Mouse (Mus musculus): ENCODE measurements around the gene Cd200r4. TPM values are rescaled to one million over a fixed set of nuclear protein-coding genes. Genes with fewer than 3 reads are reported as not detected.
"Not testable (repeated sequence)": the region's sequence is repeated elsewhere in the genome, so short reads cannot be mapped to it uniquely, and the experiment has no call there.

Gene Cd200r4
- total and polyA plus RNA-seq, 2 experiments from 2014 or later = not detected

- H3K36me3 ChIP-seq (replicated peaks; ENCODE audit: control insufficient read depth, insufficient read depth, low read length) = no peaks in the 10 kb centered on the region
- H3K27ac ChIP-seq (ENCODE audit: low read depth) = no peak overlapping the region
- no peaks in the 10 kb centered on the region for H3K27me3 ChIP-seq (ENCODE audit: control insufficient read depth, insufficient read depth, low read length)
- H3K9me3 ChIP-seq (replicated peaks; ENCODE audit: control insufficient read depth, low read length) = no peaks in the 10 kb centered on the region
- TF ChIP-seq CTCF (IDR thresholded peaks at IDR 0.05; ENCODE audit: low read depth) = no peak
- TF ChIP-seq EP300 (IDR thresholded peaks at IDR 0.05; ENCODE audit: low read depth) = no peak
- 70% methylated on average over 4 of the region's 4 CpGs for WGBS
- H3K9ac ChIP-seq (replicated peaks; ENCODE audit: low read depth, low read length) = no peak overlapping the region
- DNase-seq (ENCODE audit: low spot score) (no peak), ATAC-seq (ENCODE audit: insufficient read depth, low read depth) (no peak)
- no peak overlapping the region for H3K4me2 ChIP-seq (ENCODE audit: low read depth, low read length)
- H3K4me1 ChIP-seq (ENCODE audit: control insufficient read depth, insufficient read depth) = no peaks in the 10 kb centered on the region
- H3K4me3 ChIP-seq (ENCODE audit: low read depth, low read length) = no peak overlapping the region
Measured at GRCm38 (mm10) chr16:44780751-44781150, 30.8 kb upstream of the Cd200r4 start.

- H3K4me3 ChIP-seq (ENCODE audit: low read depth, low read length) = no peak overlapping the region
- no peaks in the 10 kb centered on the region for H3K4me1 ChIP-seq (ENCODE audit: control insufficient read depth, insufficient read depth)
- H3K36me3 ChIP-seq (replicated peaks; ENCODE audit: control insufficient read depth, insufficient read depth, low read length) = no peaks in the 10 kb centered on the region
- no peaks in the 10 kb centered on the region for H3K27me3 ChIP-seq (ENCODE audit: control insufficient read depth, insufficient read depth, low read length)
- H3K27ac ChIP-seq (ENCODE audit: low read depth) = no peak overlapping the region
- H3K9ac ChIP-seq (replicated peaks; ENCODE audit: low read depth, low read length) = no peak overlapping the region
- no peaks in the 10 kb centered on the region for H3K9me3 ChIP-seq (replicated peaks; ENCODE audit: control insufficient read depth, low read length)
- no peak for TF ChIP-seq CTCF (IDR thresholded peaks at IDR 0.05; ENCODE audit: low read depth)
- no peak for TF ChIP-seq EP300 (IDR thresholded peaks at IDR 0.05; ENCODE audit: low read depth)
- DNase-seq (ENCODE audit: low spot score) (no peak), ATAC-seq (ENCODE audit: insufficient read depth, low read depth) (no peak)
- no peak overlapping the region for H3K4me2 ChIP-seq (ENCODE audit: low read depth, low read length)
- 68% methylated on average over 1 of the region's 1 CpGs for WGBS
Measured at GRCm38 (mm10) chr16:44786934-44787333, 24.6 kb upstream of the Cd200r4 start.

GRCm38 (mm10) chr16:44794416-44794815 is 17.1 kb upstream of the Cd200r4 start:
- H3K9ac ChIP-seq (replicated peaks; ENCODE audit: low read depth, low read length) = no peak overlapping the region
- H3K4me1 ChIP-seq (ENCODE audit: control insufficient read depth, insufficient read depth) = no peaks in the 10 kb centered on the region
- no peak overlapping the region for H3K4me3 ChIP-seq (ENCODE audit: low read depth, low read length)
- no peak for ATAC-seq (ENCODE audit: insufficient read depth, low read depth)
- no peak overlapping the region for H3K4me2 ChIP-seq (ENCODE audit: low read depth, low read length)
- no peaks in the 10 kb centered on the region for H3K36me3 ChIP-seq (replicated peaks; ENCODE audit: control insufficient read depth, insufficient read depth, low read length)
- no peaks in the 10 kb centered on the region for H3K27me3 ChIP-seq (ENCODE audit: control insufficient read depth, insufficient read depth, low read length)
- H3K9me3 ChIP-seq (replicated peaks; ENCODE audit: control insufficient read depth, low read length) = no peaks in the 10 kb centered on the region
- TF ChIP-seq EP300 (IDR thresholded peaks at IDR 0.05; ENCODE audit: low read depth) (no peak), CTCF (IDR thresholded peaks at IDR 0.05; ENCODE audit: low read depth) (no peak)
- no peak for DNase-seq (ENCODE audit: low spot score)
- no peak overlapping the region for H3K27ac ChIP-seq (ENCODE audit: low read depth)

GRCm38 (mm10) chr16:44805976-44806375 is 5.6 kb upstream of the Cd200r4 start:
- no peak for DNase-seq (ENCODE audit: low spot score)
- Histone ChIP-seq H3K4me2 (ENCODE audit: low read depth, low read length) (no peak overlapping the region), H3K9me3 (replicated peaks; ENCODE audit: control insufficient read depth, low read length) (no peaks in the 10 kb centered on the region), H3K27me3 (ENCODE audit: control insufficient read depth, insufficient read depth, low read length) (no peaks in the 10 kb centered on the region), H3K4me1 (ENCODE audit: control insufficient read depth, insufficient read depth) (no peaks in the 10 kb centered on the region), H3K4me3 (ENCODE audit: low read depth, low read length) (no peak overlapping the region), H3K36me3 (replicated peaks; ENCODE audit: control insufficient read depth, insufficient read depth, low read length) (no peaks in the 10 kb centered on the region), H3K27ac (ENCODE audit: low read depth) (no peak overlapping the region), H3K9ac (replicated peaks; ENCODE audit: low read depth, low read length) (no peak overlapping the region)
- TF ChIP-seq CTCF (IDR thresholded peaks at IDR 0.05; ENCODE audit: low read depth) (no peak), EP300 (IDR thresholded peaks at IDR 0.05; ENCODE audit: low read depth) (no peak)
- ATAC-seq (ENCODE audit: insufficient read depth, low read depth) = no peak

GRCm38 (mm10) chr16:44810223-44810622 is 1.3 kb upstream of the Cd200r4 start:
- not testable (repeated sequence) for H3K4me2 ChIP-seq (ENCODE audit: low read depth, low read length); ATAC-seq (ENCODE audit: insufficient read depth, low read depth); H3K27ac ChIP-seq (ENCODE audit: low read depth); H3K9ac ChIP-seq (replicated peaks; ENCODE audit: low read depth, low read length); H3K27me3 ChIP-seq (ENCODE audit: control insufficient read depth, insufficient read depth, low read length); DNase-seq (ENCODE audit: low spot score); H3K36me3 ChIP-seq (replicated peaks; ENCODE audit: control insufficient read depth, insufficient read depth, low read length); H3K4me3 ChIP-seq (ENCODE audit: low read depth, low read length); H3K4me1 ChIP-seq (ENCODE audit: control insufficient read depth, insufficient read depth); H3K9me3 ChIP-seq (replicated peaks; ENCODE audit: control insufficient read depth, low read length)
- 93% methylated on average over 4 of the region's 4 CpGs for WGBS

GRCm38 (mm10) chr16:44812468-44813065 is 1.0 kb downstream of the Cd200r4 start:
- TF ChIP-seq EP300 (IDR thresholded peaks at IDR 0.05; ENCODE audit: low read depth) = no peak
- TF ChIP-seq CTCF (IDR thresholded peaks at IDR 0.05; ENCODE audit: low read depth) = no peak
- WGBS = 71% methylated on average over 6 of the region's 6 CpGs
- DNase-seq (ENCODE audit: low spot score) (no peak), ATAC-seq (ENCODE audit: insufficient read depth, low read depth) (no peak)
- H3K9me3 ChIP-seq (replicated peaks; ENCODE audit: control insufficient read depth, low read length) = no peaks in the 10 kb centered on the region
- H3K4me3 ChIP-seq (ENCODE audit: low read depth, low read length) = no peak overlapping the region
- no peak overlapping the region for H3K9ac ChIP-seq (replicated peaks; ENCODE audit: low read depth, low read length)
- no peak overlapping the region for H3K27ac ChIP-seq (ENCODE audit: low read depth)
- no peaks in the 10 kb centered on the region for H3K36me3 ChIP-seq (replicated peaks; ENCODE audit: control insufficient read depth, insufficient read depth, low read length)
- no peak overlapping the region for H3K4me2 ChIP-seq (ENCODE audit: low read depth, low read length)
- no peaks in the 10 kb centered on the region for H3K4me1 ChIP-seq (ENCODE audit: control insufficient read depth, insufficient read depth)
- no peaks in the 10 kb centered on the region for H3K27me3 ChIP-seq (ENCODE audit: control insufficient read depth, insufficient read depth, low read length)

All from heart, postnatal 0 days (tissue).